Mouse (Mus musculus): ENCODE measurements around the gene Rps16.

The Rps16 gene

GRCm38 (mm10) chr7:28350155-28350883 is at the start of gene Rps16:
TSS of gene Rps16 (plus strand) at chr7:28350652.
- DNase-seq (ENCODE audit: low spot score in 2 of 2), result peak; percentile 98 to 99

- peak in 1 of 2 experiments; percentile 38 for DNase-seq (ENCODE audit: low spot score in 2 of 2)
These were observed 48.6 kb upstream of the Rps16 start, which contains the start of gene Dll3 for GRCm38 (mm10) chr7:28301616-28302433. TSS of gene Dll3 (minus strand) at chr7:28302238.

- no peak for DNase-seq (ENCODE audit: low spot score in 2 of 2)
These were observed 44.8 kb upstream of the Rps16 start for GRCm38 (mm10) chr7:28305641-28306040.

- no peak for DNase-seq (ENCODE audit: low spot score in 2 of 2)
These were observed 44.2 kb upstream of the Rps16 start for GRCm38 (mm10) chr7:28306216-28306615.

- DNase-seq (ENCODE audit: low spot score in 2 of 2), result no peak
These were observed 40.7 kb upstream of the Rps16 start for GRCm38 (mm10) chr7:28309737-28310136.

GRCm38 (mm10) chr7:28311151-28311925 is 39.1 kb upstream of the Rps16 start:
- DNase-seq (ENCODE audit: low spot score in 2 of 2), result no peak

- DNase-seq (ENCODE audit: low spot score in 2 of 2), result peak; percentile 95 to 98
These were observed 38.4 kb upstream of the Rps16 start, which contains the start of gene Timm50 for GRCm38 (mm10) chr7:28311926-28312543. TSS of gene Timm50 (minus strand) at chr7:28312072.

GRCm38 (mm10) chr7:28318036-28318435 is 32.4 kb upstream of the Rps16 start:
- no peak for DNase-seq (ENCODE audit: low spot score in 2 of 2)

- no peak for DNase-seq (ENCODE audit: low spot score in 2 of 2)
These were observed 31.7 kb upstream of the Rps16 start for GRCm38 (mm10) chr7:28318714-28319113.

GRCm38 (mm10) chr7:28321974-28322720 is 28.3 kb upstream of the Rps16 start:
- DNase-seq (ENCODE audit: low spot score in 2 of 2), result no peak

GRCm38 (mm10) chr7:28325293-28325692 is 25.2 kb upstream of the Rps16 start:
- no peak for DNase-seq (ENCODE audit: low spot score in 2 of 2)

GRCm38 (mm10) chr7:28326457-28326856 is 24.0 kb upstream of the Rps16 start:
- no peak for DNase-seq (ENCODE audit: low spot score in 2 of 2)

GRCm38 (mm10) chr7:28328260-28328659 is 22.2 kb upstream of the Rps16 start:
- no peak for DNase-seq (ENCODE audit: low spot score in 2 of 2)

- no peak for DNase-seq (ENCODE audit: low spot score in 2 of 2)
These were observed 15.9 kb upstream of the Rps16 start for GRCm38 (mm10) chr7:28334534-28334933.

- DNase-seq (ENCODE audit: low spot score in 2 of 2), result no peak
These were observed 15.0 kb upstream of the Rps16 start for GRCm38 (mm10) chr7:28335471-28335870.

- peak; percentile 95 to 97 for DNase-seq (ENCODE audit: low spot score in 2 of 2)
These were observed 12.1 kb upstream of the Rps16 start, which contains the start of gene Supt5 for GRCm38 (mm10) chr7:28338108-28338998. TSS of gene Supt5 (minus strand) at chr7:28338746.

- no peak for DNase-seq (ENCODE audit: low spot score in 2 of 2)
These were observed 11.1 kb upstream of the Rps16 start for GRCm38 (mm10) chr7:28339213-28339917.

GRCm38 (mm10) chr7:28341381-28341780 is 9.1 kb upstream of the Rps16 start:
- no peak for DNase-seq (ENCODE audit: low spot score in 2 of 2)

GRCm38 (mm10) chr7:28344637-28345036 is 5.8 kb upstream of the Rps16 start:
- DNase-seq (ENCODE audit: low spot score in 2 of 2), result no peak
